Mouse (Mus musculus) limb, embryonic 13.5 days (tissue): ENCODE results near the gene Otogl. TPM values are rescaled to one million over a fixed set of nuclear protein-coding genes. Genes with fewer than 3 reads are reported as not detected.
"Not testable (repeated sequence)": the region's sequence is repeated elsewhere in the genome, so short reads cannot be mapped to it uniquely, and the experiment has no call there.

ENCODE experiments used
- ATAC-seq: fragments of 200-750 bp; cut with Nextera tagmentation; 2 replicates; pipeline ENCODE4 v1.8.0; 2017; ENCODE audit warnings: low read depth, moderate number of reproducible peaks, moderate TSS enrichment; ENCODE audit not compliant: low FRiP score
- H3K27ac ChIP-seq: fragments of 300-500 bp; sonication (generic); 2 replicates; pipeline ENCODE4 v1.5.1; 2015; ENCODE audit warnings: inconsistent platforms, mild to moderate bottlenecking, moderate library complexity
- H3K27me3 ChIP-seq: fragments of 300-500 bp; sonication (generic); 2 replicates; pipeline ENCODE4 v1.6.1; 2015; ENCODE audit warnings: mild to moderate bottlenecking, inconsistent platforms
- H3K36me3 ChIP-seq: fragments of 300-500 bp; sonication (generic); 2 replicates; pipeline ENCODE4 v1.6.1; 2015; ENCODE audit warnings: inconsistent platforms, mild to moderate bottlenecking, moderate library complexity
- H3K4me1 ChIP-seq: fragments of 300-500 bp; sonication (generic); 2 replicates; pipeline ENCODE4 v1.6.1; 2015; ENCODE audit warnings: inconsistent platforms
- H3K4me2 ChIP-seq: fragments of 300-500 bp; sonication (generic); replicated peaks from 2 replicates; pipeline ENCODE4 v1.6.1; 2015; ENCODE audit warnings: inconsistent platforms, mild to moderate bottlenecking, moderate library complexity
- H3K4me3 ChIP-seq: fragments of 300-500 bp; sonication (generic); 2 replicates; pipeline ENCODE4 v1.5.1; 2015; ENCODE audit warnings: moderate library complexity, mild to moderate bottlenecking, inconsistent platforms
- H3K9ac ChIP-seq: fragments of 300-500 bp; sonication (generic); 2 replicates; pipeline ENCODE4 v1.6.1; 2015; ENCODE audit warnings: mild to moderate bottlenecking, inconsistent platforms
- H3K9me3 ChIP-seq: fragments of 300-500 bp; sonication (generic); 2 replicates; pipeline ENCODE4 v1.6.1; 2016; ENCODE audit warnings: inconsistent platforms
- WGBS: fragments of 180-500 bp; shearing (Covaris S2); methylation state at CpG from one replicate; pipeline ENCODE4 v1.1.7; 2015; 5-methylcytosine and 5-hydroxymethylcytosine counted together
- polyA plus RNA-seq: library from polyadenylated mRNA; unstranded; fragments of >200 nt; fragmentation: Nextera tagmentation; extraction: Ambion mirVana; gene quantifications from 2 replicates; pipeline ENCODE4 v1.2.1, GENCODE M21; 2015

Gene Otogl
- polyA plus RNA-seq, 1 experiment from 2014 or later, result 0.31 TPM

- WGBS, result 37% methylated on average over 7 of the region's 7 CpGs
- Histone ChIP-seq H3K4me2 (no peak overlapping the region), H3K4me1 (no peaks in the 10 kb centered on the region), H3K9ac (no peak overlapping the region), H3K36me3 (no peaks in the 10 kb centered on the region), H3K4me3 (no peak overlapping the region), H3K9me3 (no peaks in the 10 kb centered on the region), H3K27ac (no peak overlapping the region), H3K27me3 (no peaks in the 10 kb centered on the region)
- no peak for ATAC-seq
These were observed 53.2 kb downstream of the Otogl start for GRCm38 (mm10) chr10:107858684-107859083.

GRCm38 (mm10) chr10:107844906-107845305 is 67.0 kb downstream of the Otogl start:
- 93% methylated on average over 1 of the region's 1 CpGs for WGBS

GRCm38 (mm10) chr10:107834452-107835239 is 77.3 kb downstream of the Otogl start:
- whole genome bisulfite sequencing, result 71% methylated on average over 4 of the region's 4 CpGs

More at GRCm38 (mm10) chr10:107844906-107845305, 67.0 kb downstream of the Otogl start:
- Histone ChIP-seq H3K4me3 (no peak overlapping the region), H3K9ac (no peak overlapping the region), H3K9me3 (no peaks in the 10 kb centered on the region), H3K27me3 (no peaks in the 10 kb centered on the region), H3K4me2 (no peak overlapping the region), H3K4me1 (no peaks in the 10 kb centered on the region), H3K36me3 (no peaks in the 10 kb centered on the region), H3K27ac (no peak overlapping the region)
- ATAC-seq, result no peak

GRCm38 (mm10) chr10:107829151-107829550 is 82.8 kb downstream of the Otogl start:
- Histone ChIP-seq H3K4me1 (no peaks in the 10 kb centered on the region), H3K36me3 (no peaks in the 10 kb centered on the region), H3K4me3 (no peak overlapping the region), H3K9ac (no peak overlapping the region), H3K27ac (no peak overlapping the region), H3K27me3 (no peaks in the 10 kb centered on the region), H3K9me3 (no peaks in the 10 kb centered on the region), H3K4me2 (no peak overlapping the region)
- no peak for ATAC-seq
- 84% methylated on average over 6 of the region's 6 CpGs for WGBS

More at GRCm38 (mm10) chr10:107834452-107835239, 77.3 kb downstream of the Otogl start:
- Histone ChIP-seq H3K36me3 (no peaks in the 10 kb centered on the region), H3K9me3 (no peaks in the 10 kb centered on the region), H3K4me2 (no peak overlapping the region), H3K4me1 (no peaks in the 10 kb centered on the region), H3K27ac (no peak overlapping the region), H3K27me3 (no peaks in the 10 kb centered on the region), H3K9ac (no peak overlapping the region), H3K4me3 (no peak overlapping the region)
- ATAC-seq, result no peak

- Histone ChIP-seq H3K4me2 (no peak overlapping the region), H3K9me3 (no peaks in the 10 kb centered on the region), H3K27ac (no peak overlapping the region), H3K4me3 (no peak overlapping the region), H3K36me3 (no peaks in the 10 kb centered on the region), H3K9ac (no peak overlapping the region), H3K4me1 (no peaks in the 10 kb centered on the region), H3K27me3 (no peaks in the 10 kb centered on the region)
- 85% methylated on average over 16 of the region's 16 CpGs for WGBS
- ATAC-seq, result no peak
These were observed 98.0 kb downstream of the Otogl start for GRCm38 (mm10) chr10:107813814-107814483.

GRCm38 (mm10) chr10:107810649-107811398 is 101.1 kb downstream of the Otogl start:
- Histone ChIP-seq H3K4me2 (no peak overlapping the region), H3K4me1 (no peaks in the 10 kb centered on the region), H3K36me3 (no peaks in the 10 kb centered on the region), H3K9me3 (no peaks in the 10 kb centered on the region), H3K27me3 (no peaks in the 10 kb centered on the region), H3K4me3 (no peak overlapping the region), H3K9ac (no peak overlapping the region), H3K27ac (no peak overlapping the region)
- 65% methylated on average over 6 of the region's 6 CpGs for WGBS
- ATAC-seq, result no peak

GRCm38 (mm10) chr10:107805203-107805602 is 106.7 kb downstream of the Otogl start:
- H3K4me2 ChIP-seq, result no peak overlapping the region
- WGBS, result 77% methylated on average over 2 of the region's 2 CpGs
- H3K27me3 ChIP-seq, result no peaks in the 10 kb centered on the region
- H3K4me1 ChIP-seq, result no peaks in the 10 kb centered on the region
- H3K36me3 ChIP-seq, result no peaks in the 10 kb centered on the region
- no peak for ATAC-seq
- H3K4me3 ChIP-seq, result no peak overlapping the region
- H3K9me3 ChIP-seq, result no peaks in the 10 kb centered on the region
- H3K27ac ChIP-seq, result no peak overlapping the region
- H3K9ac ChIP-seq, result no peak overlapping the region

- H3K27ac ChIP-seq, H3K9ac ChIP-seq, H3K9me3 ChIP-seq, ATAC-seq, H3K4me1 ChIP-seq, H3K4me3 ChIP-seq, H3K4me2 ChIP-seq, H3K36me3 ChIP-seq, H3K27me3 ChIP-seq: not testable (repeated sequence)
- 25% methylated on average over 2 of the region's 2 CpGs for WGBS
These were observed 107.6 kb downstream of the Otogl start for GRCm38 (mm10) chr10:107804285-107804684.

GRCm38 (mm10) chr10:107799671-107800353 is 112.1 kb downstream of the Otogl start:
- H3K27ac ChIP-seq, result no peak overlapping the region
- WGBS, result 14% methylated on average over 7 of the region's 7 CpGs
- H3K9ac ChIP-seq, result no peak overlapping the region
- ATAC-seq, result no peak
- no peak overlapping the region for H3K4me3 ChIP-seq
- no peaks in the 10 kb centered on the region for H3K27me3 ChIP-seq
- no peaks in the 10 kb centered on the region for H3K36me3 ChIP-seq
- no peak overlapping the region for H3K4me2 ChIP-seq
- no peaks in the 10 kb centered on the region for H3K9me3 ChIP-seq
- no peaks in the 10 kb centered on the region for H3K4me1 ChIP-seq

GRCm38 (mm10) chr10:107794812-107795756 is 116.8 kb downstream of the Otogl start:
- H3K27me3 ChIP-seq, result no peaks in the 10 kb centered on the region
- ATAC-seq, result peak; percentile 66
- WGBS, result 69% methylated on average over 10 of the region's 10 CpGs
- H3K4me1 ChIP-seq, result no peaks in the 10 kb centered on the region
- no peak overlapping the region for H3K9ac ChIP-seq
- H3K27ac ChIP-seq, result no peak overlapping the region
- H3K9me3 ChIP-seq, result no peaks in the 10 kb centered on the region
- no peak overlapping the region for H3K4me3 ChIP-seq
- H3K4me2 ChIP-seq, result no peak overlapping the region
- no peaks in the 10 kb centered on the region for H3K36me3 ChIP-seq

GRCm38 (mm10) chr10:107792491-107792890 is 119.4 kb downstream of the Otogl start:
- Histone ChIP-seq H3K4me2 (no peak overlapping the region), H3K4me3 (no peak overlapping the region), H3K27me3 (no peaks in the 10 kb centered on the region), H3K9me3 (no peaks in the 10 kb centered on the region), H3K9ac (no peak overlapping the region), H3K27ac (no peak overlapping the region), H3K36me3 (no peaks in the 10 kb centered on the region), H3K4me1 (no peaks in the 10 kb centered on the region)
- WGBS, result 81% methylated on average over 3 of the region's 3 CpGs
- no peak for ATAC-seq
